ENCODE assay signal across 19 mouse cellular contexts in genomic region chr10:75554090-75554489, GRCm38 (mm10). TPM values are rescaled to one million over a fixed set of nuclear protein-coding genes. Genes with fewer than 3 reads are reported as not detected.
DNase-seq lines count a peak whose midpoint lies in the region; ATAC-seq lines count a peak whose summit lies in the region.
"Had no signal": no experiment of that assay in that cellular context is flagged by ENCODE, and none has a peak within 500 bp of the region (broad histone marks: within the 10 kb centered on the region; RNA-seq: fewer than 3 reads in every experiment).

No protein-coding gene starts in this region.

- WGBS in heart, embryonic 10.5 days: 89% methylated on average over 8 of the region's 8 CpGs

- intact Hi-C loops in left cerebral cortex, postnatal 4 days (cut with DNase I): no loop called here

- H3K27me3 ChIP-seq in heart, embryonic 10.5 days (ENCODE audit: insufficient read depth, poor library complexity, severe bottlenecking): peaks cover 37% of the 10 kb centered on the region

- H3K4me3 ChIP-seq in heart, embryonic 10.5 days: no peak overlapping the region
- H3K4me3 ChIP-seq: heart, embryonic 15.5 days; hindbrain, embryonic 10.5 days; lung, embryonic 15.5 days had no signal

- H3K9me3 ChIP-seq in heart, embryonic 10.5 days: no peaks in the 10 kb centered on the region
- H3K9me3 ChIP-seq: heart, embryonic 15.5 days; hindbrain, embryonic 10.5 days; lung, embryonic 15.5 days had no signal

- DNase-seq in heart, adult 11 months: peak; percentile 71
- DNase-seq in heart, embryonic 10.5 days (ENCODE audit: low spot score): no peak
- peak; percentile 52 for DNase-seq in NIH3T3 (ENCODE audit: low read depth)
- peak; percentile 21 for DNase-seq in fibroblast of lung, adult 2 months (ENCODE audit: low read depth)
- DNase-seq in left cerebral cortex, postnatal 4 days: no peak
- no peak for DNase-seq in heart, adult 18-20 months
- no peak for DNase-seq in frontal cortex, postnatal 25 days (ENCODE audit: low spot score in 2 of 2)
- DNase-seq: adrenal gland, postnatal 25 days; cerebellum, adult 9-11 months; kidney, adult 9 months; kidney, postnatal 36 days; right cerebral cortex, postnatal 25 days had no signal

- no peaks in the 10 kb centered on the region for H3K36me3 ChIP-seq in heart, embryonic 10.5 days
- H3K36me3 ChIP-seq: heart, embryonic 15.5 days; lung, embryonic 15.5 days had no signal

- peaks cover 28% of the 10 kb centered on the region for H3K4me1 ChIP-seq in heart, embryonic 10.5 days

- no peak overlapping the region for H3K27ac ChIP-seq in heart, embryonic 10.5 days
- H3K27ac ChIP-seq: heart, embryonic 15.5 days; lung, embryonic 15.5 days had no signal

- peak; percentile 51; the same call in 1 of the 2 replicates for ATAC-seq in megakaryocyte-erythroid progenitor cell, adult 5-6 weeks (replicated peaks; ENCODE audit: low FRiP score, low TSS enrichment, poor library complexity, severe bottlenecking)
- ATAC-seq: forebrain, embryonic 16.5 days had no signal

RNA-seq across cellular contexts. Expression of gene Lrrc75b, which starts 6.0 kb away (rescaled TPM):
- 0.78 and 1.1 TPM in 2 replicates for polyA plus RNA-seq in heart, embryonic 10.5 days (2016; fragmentation: Nextera tagmentation; extraction: Ambion mirVana)
- total RNA-seq in megakaryocyte-erythroid progenitor cell, adult 5-6 weeks (2014; fragmentation: Nextera tagmentation): 0.07 TPM in 1 of 2 replicates, not detected in the other
- not detected in 2 replicates for total RNA-seq in megakaryocyte-erythroid progenitor cell, adult 5-6 weeks (2017)
- total RNA-seq in left cerebral cortex, postnatal 4 days (2021): 10 to 100 TPM; 46.4 to 49.0 TPM
- total RNA-seq in heart, adult 18-20 months (2021): 1 to 10 TPM in 1 of 2 experiments, under 1 TPM in 1; 0.67 to 1.1 TPM
- total RNA-seq: MEL had no signal
- polyA plus RNA-seq: liver, adult 2 months had no signal

RNA-seq across cellular contexts. Expression of gene Ggt1, which starts 7.3 kb away (rescaled TPM):
- polyA plus RNA-seq in heart, embryonic 10.5 days (2016; fragmentation: Nextera tagmentation; extraction: Ambion mirVana): 0.27 and 1.9 TPM in 2 replicates
- total RNA-seq in megakaryocyte-erythroid progenitor cell, adult 5-6 weeks (2014; fragmentation: Nextera tagmentation): 3.3 TPM in 1 of 2 replicates, not detected in the other
- not detected in 2 replicates for total RNA-seq in megakaryocyte-erythroid progenitor cell, adult 5-6 weeks (2017)
- 1 to 10 TPM; 3.1 to 3.5 TPM for total RNA-seq in left cerebral cortex, postnatal 4 days (2021)
- under 1 TPM in 1 of 2 experiments, not detected in 1; 0.54 TPM for total RNA-seq in heart, adult 18-20 months (2021)
- total RNA-seq: adrenal gland, postnatal 25 days had no signal

RNA-seq across cellular contexts. Expression of gene Ggt5, which starts 35.0 kb away (rescaled TPM):
- 1.4 and 4.9 TPM in 2 replicates for polyA plus RNA-seq in heart, embryonic 10.5 days (2016; fragmentation: Nextera tagmentation; extraction: Ambion mirVana)
- 0.52 and 0.67 TPM in 2 replicates for total RNA-seq in megakaryocyte-erythroid progenitor cell, adult 5-6 weeks (2014; fragmentation: Nextera tagmentation)
- total RNA-seq in megakaryocyte-erythroid progenitor cell, adult 5-6 weeks (2017): 0.70 and 2.7 TPM in 2 replicates
- total RNA-seq in left cerebral cortex, postnatal 4 days (2021): 1 to 10 TPM; 1.9 to 3.0 TPM
- 1 to 10 TPM; 4.2 to 4.7 TPM for total RNA-seq in heart, adult 18-20 months (2021)
- total RNA-seq: MEL had no signal

RNA-seq across cellular contexts. Expression of gene Gucd1, which starts 36.3 kb away (rescaled TPM):
- 24.0 and 28.8 TPM in 2 replicates for polyA plus RNA-seq in heart, embryonic 10.5 days (2016; fragmentation: Nextera tagmentation; extraction: Ambion mirVana)
- total RNA-seq in megakaryocyte-erythroid progenitor cell, adult 5-6 weeks (2014; fragmentation: Nextera tagmentation): 13.9 and 18.9 TPM in 2 replicates
- 14.8 and 19.3 TPM in 2 replicates for total RNA-seq in megakaryocyte-erythroid progenitor cell, adult 5-6 weeks (2017)
- total RNA-seq in left cerebral cortex, postnatal 4 days (2021): 10 to 100 TPM; 21.5 to 23.8 TPM
- total RNA-seq in heart, adult 18-20 months (2021): 10 to 100 TPM; 33.0 to 36.8 TPM

RNA-seq across cellular contexts. Expression of gene Snrpd3, which starts 36.7 kb away (rescaled TPM):
- polyA plus RNA-seq in heart, embryonic 10.5 days (2016; fragmentation: Nextera tagmentation; extraction: Ambion mirVana): 139 and 148 TPM in 2 replicates
- total RNA-seq in megakaryocyte-erythroid progenitor cell, adult 5-6 weeks (2014; fragmentation: Nextera tagmentation): 113 and 163 TPM in 2 replicates
- total RNA-seq in megakaryocyte-erythroid progenitor cell, adult 5-6 weeks (2017): 74.2 and 142 TPM in 2 replicates
- total RNA-seq in left cerebral cortex, postnatal 4 days (2021): 100 to 1,000 TPM; 119 to 120 TPM
- 10 to 100 TPM; 66.2 to 80.3 TPM for total RNA-seq in heart, adult 18-20 months (2021)

Comparison
In these comparisons a context has a peak if more than half of its experiments do, and no peak if none do; other contexts are left out.
1. DNase-seq: peak in heart, adult 11 months (single experiment), NIH3T3 (single experiment) and fibroblast of lung, adult 2 months (single experiment); none in heart, embryonic 10.5 days (single experiment), left cerebral cortex, postnatal 4 days (single experiment), heart, adult 18-20 months (0 of 2) and frontal cortex, postnatal 25 days (0 of 2).
2. RNA of gene Lrrc75b, which starts 6.0 kb away (total RNA-seq): 46.4 to 49.0 TPM in left cerebral cortex, postnatal 4 days; 0.67 to 1.1 TPM in heart, adult 18-20 months and 0.07 TPM in megakaryocyte-erythroid progenitor cell, adult 5-6 weeks; every median in the first group is over 10 times any median in the second.